Mouse (Mus musculus): ENCODE measurements around the gene Tescl. TPM values are rescaled to one million over a fixed set of nuclear protein-coding genes. Genes with fewer than 3 reads are reported as not detected.

Tescl gene
- total RNA-seq, 2 experiments from 2014 or later, result not detected

Small RNA genes lying within 50 kb of the gene (microRNA-seq; reads per million reads assigned to microRNA genes)
- 0 reads per million in 2 experiments for gene Gm27592

Other genes starting within 250 kb of the Tescl start
- gene Zfp112, start 221.6 kb downstream of the Tescl start, total RNA-seq (2021), result 10 to 100 TPM in 1 of 2 experiments, 1 to 10 TPM in 1; 7.9 to 11.1 TPM
- gene Zfp235, start 199.8 kb downstream of the Tescl start, total RNA-seq (2021), result 10 to 100 TPM; 19.7 to 23.1 TPM
- gene Zfp114, start 158.9 kb downstream of the Tescl start, total RNA-seq (2021), result 1 to 10 TPM; 3.6 to 3.9 TPM
- 10 to 100 TPM in 1 of 2 experiments, 1 to 10 TPM in 1; 8.8 to 11.3 TPM for gene Zfp111, start 122.5 kb downstream of the Tescl start, total RNA-seq (2021)
- gene Zfp109, start 96.4 kb downstream of the Tescl start, total RNA-seq (2021), result 1 to 10 TPM; 8.5 to 9.0 TPM
- 1 to 10 TPM; 7.7 to 8.1 TPM for gene Zfp108, start 79.1 kb downstream of the Tescl start, total RNA-seq (2021)
- gene Zfp93, start 63.5 kb downstream of the Tescl start, total RNA-seq (2021), result 10 to 100 TPM; 12.5 to 13.2 TPM
- gene Zfp61, start 32.7 kb downstream of the Tescl start, total RNA-seq (2021), result 10 to 100 TPM; 24.1 to 27.5 TPM
- 10 to 100 TPM; 12.5 to 15.0 TPM for gene Zfp94, start 17.3 kb downstream of the Tescl start, total RNA-seq (2021)
- not detected for gene Lypd5, start 15.3 kb upstream of the Tescl start, total RNA-seq (2021)
- under 1 TPM; 0.27 to 0.47 TPM for gene Kcnn4, start 36.3 kb upstream of the Tescl start, total RNA-seq (2021)
- 10 to 100 TPM; 32.9 to 37.9 TPM for gene Smg9, start 65.7 kb upstream of the Tescl start, total RNA-seq (2021)
- gene Irgc1, start 118.4 kb upstream of the Tescl start, total RNA-seq (2021), result not detected
- 1 to 10 TPM in 1 of 2 experiments, under 1 TPM in 1; 0.40 to 1.0 TPM for gene Plaur, start 128.5 kb upstream of the Tescl start, total RNA-seq (2021)
- 100 to 1,000 TPM; 156 to 179 TPM for gene Cadm4, start 148.1 kb upstream of the Tescl start, total RNA-seq (2021)
- gene Zfp428, start 173.1 kb upstream of the Tescl start, total RNA-seq (2021), result 10 to 100 TPM; 39.8 to 45.0 TPM
- gene AC161166.1, start 178.5 kb upstream of the Tescl start, total RNA-seq (2021), result not detected
- gene Irgq, start 196.8 kb upstream of the Tescl start, total RNA-seq (2021), result 10 to 100 TPM; 69.0 to 71.9 TPM
- gene Pinlyp, start 212.2 kb upstream of the Tescl start, total RNA-seq (2021), result not detected
- 10 to 100 TPM; 34.8 to 43.0 TPM for gene Xrcc1, start 212.4 kb upstream of the Tescl start, total RNA-seq (2021)